In genomic region chr6:24348481-24349062, GRCm38 (mm10) we compare ENCODE assay signal across 9 mouse cellular contexts.
A peak's percentile ranks its signal among the peaks of the same experiment; 100 is the strongest.
DNase-seq lines count a peak whose midpoint lies in the region; ATAC-seq and TF ChIP-seq lines count a peak whose summit lies in the region.
"Had no signal": no experiment of that assay in that cellular context is flagged by ENCODE, and none has a peak within 500 bp of the region (broad histone marks: within the 10 kb centered on the region; RNA-seq: fewer than 3 reads in every experiment).

No protein-coding gene starts in this region.

- H3K9me3 ChIP-seq in lung, embryonic 15.5 days = no peaks in the 10 kb centered on the region
- no peaks in the 10 kb centered on the region for H3K9me3 ChIP-seq in hindbrain, embryonic 15.5 days
- H3K9me3 ChIP-seq in neural tube, embryonic 13.5 days = no peaks in the 10 kb centered on the region

- no peak overlapping the region for H3K27ac ChIP-seq in gastrocnemius, adult 2 months
- H3K27ac ChIP-seq in lung, embryonic 15.5 days = 0 out of 2 replicates have a peak overlapping the region, but pooled peaks have one; percentile 41
- H3K27ac ChIP-seq in hindbrain, embryonic 15.5 days (replicated peaks) = no peak overlapping the region
- peak overlapping the region; percentile 47; the same call in 1 of the 2 replicates for H3K27ac ChIP-seq in neural tube, embryonic 13.5 days (replicated peaks)

- 60% methylated on average over 8 of the region's 8 CpGs for WGBS in lung, embryonic 15.5 days
- 39% methylated on average over 8 of the region's 8 CpGs for WGBS in hindbrain, embryonic 15.5 days
- 25% methylated on average over 8 of the region's 8 CpGs for WGBS in neural tube, embryonic 13.5 days

- no peak for ATAC-seq in lung, embryonic 15.5 days (ENCODE audit: borderline replicate concordance, extremely low read depth, low FRiP score, low TSS enrichment)
- no peak for ATAC-seq in hindbrain, embryonic 15.5 days (ENCODE audit: low FRiP score, low read depth)
- ATAC-seq in neural tube, embryonic 13.5 days (ENCODE audit: low read depth) = no peak

- no peaks in the 10 kb centered on the region for H3K36me3 ChIP-seq in lung, embryonic 15.5 days
- no peaks in the 10 kb centered on the region for H3K36me3 ChIP-seq in hindbrain, embryonic 15.5 days
- no peaks in the 10 kb centered on the region for H3K36me3 ChIP-seq in neural tube, embryonic 13.5 days

- intact Hi-C loops in gastrocnemius, adult 2 months (cut with DNase I) = no loop called here
- intact Hi-C loops in left cerebral cortex, postnatal 4 days (cut with DNase I) = loop anchor here (10.0 kb wide), 1 partner anchor 594 kb away; no protein-coding TSS in a partner anchor

- H3K4me3 ChIP-seq in gastrocnemius, adult 2 months = peak overlapping the region; percentile 28
- no peak overlapping the region for H3K4me3 ChIP-seq in lung, embryonic 15.5 days
- 0 out of 2 replicates have a peak overlapping the region, but pooled peaks have one; percentile 6 for H3K4me3 ChIP-seq in hindbrain, embryonic 15.5 days
- H3K4me3 ChIP-seq in neural tube, embryonic 13.5 days = 0 out of 2 replicates have a peak overlapping the region, but pooled peaks have one; percentile 8

- no peak for TF ChIP-seq CTCF in gastrocnemius, adult 2 months (IDR thresholded peaks at IDR 0.05)

- no peaks in the 10 kb centered on the region for H3K27me3 ChIP-seq in lung, embryonic 15.5 days
- no peaks in the 10 kb centered on the region for H3K27me3 ChIP-seq in hindbrain, embryonic 15.5 days
- no peaks in the 10 kb centered on the region for H3K27me3 ChIP-seq in neural tube, embryonic 13.5 days

- 0 out of 2 replicates have a peak, but pooled peaks cover 8% of the 10 kb centered on the region for H3K4me1 ChIP-seq in lung, embryonic 15.5 days
- no peaks in the 10 kb centered on the region; the same call in 1 of the 2 replicates for H3K4me1 ChIP-seq in hindbrain, embryonic 15.5 days (replicated peaks)
- peaks cover 8% of the 10 kb centered on the region for H3K4me1 ChIP-seq in neural tube, embryonic 13.5 days (replicated peaks)

- peak overlapping the region; percentile 14; the same call in 1 of the 2 replicates for H3K4me2 ChIP-seq in lung, embryonic 15.5 days
- H3K4me2 ChIP-seq in hindbrain, embryonic 15.5 days = peak overlapping the region; percentile 41
- peak overlapping the region; percentile 43 for H3K4me2 ChIP-seq in neural tube, embryonic 13.5 days

- no peak for DNase-seq in gastrocnemius, adult 2 months
- DNase-seq in gastrocnemius, adult 8-10 months (ENCODE audit: low spot score in 2 of 2) = no peak
- no peak for DNase-seq in lung, postnatal 4 days
- no peak for DNase-seq in left cerebral cortex, postnatal 4 days
- DNase-seq in ovary, postnatal 36 days (ENCODE audit: low spot score) = no peak
- DNase-seq: gastrocnemius, postnatal 10 days had no signal

- H3K9ac ChIP-seq in lung, embryonic 15.5 days = no peak overlapping the region
- no peak overlapping the region for H3K9ac ChIP-seq in hindbrain, embryonic 15.5 days
- H3K9ac ChIP-seq in neural tube, embryonic 13.5 days = no peak overlapping the region

Comparison
In these comparisons a context has a peak if more than half of its experiments do, and no peak if none do; other contexts are left out.
1. H3K27ac ChIP-seq: peak in lung, embryonic 15.5 days (single experiment) and neural tube, embryonic 13.5 days (single experiment); none in gastrocnemius, adult 2 months (single experiment) and hindbrain, embryonic 15.5 days (single experiment).
2. Peak in every context shown above with its lines, with median percentiles within 50 percentile points of each other: H3K4me2 ChIP-seq.